ENCODE assay signal across 25 mouse cellular contexts in genomic region chr14:47319362-47319761, GRCm38 (mm10).
"Had no signal": no experiment of that assay in that cellular context is flagged by ENCODE, and none has a peak within 500 bp of the region (broad histone marks: within the 10 kb centered on the region; RNA-seq: fewer than 3 reads in every experiment).

No protein-coding gene starts in this region.

- ATAC-seq: forebrain, embryonic 16.5 days; hindbrain, embryonic 16.5 days; inflammation-experienced regulatory T-cells, adult 6 months; intestine, embryonic 16.5 days had no signal

- H3K4me2 ChIP-seq: heart, embryonic 11.5 days; hindbrain, embryonic 12.5 days; hindbrain, embryonic 14.5 days; limb, embryonic 13.5 days; limb, embryonic 15.5 days had no signal

- H3K4me3 ChIP-seq: gastrocnemius, adult 2 months; heart, adult 2 months; hindbrain, embryonic 10.5 days; hindbrain, embryonic 12.5 days; layer of hippocampus, adult 2 months; left cerebral cortex, adult 2 months; limb, embryonic 13.5 days; limb, embryonic 15.5 days had no signal

- H3K9ac ChIP-seq: hindbrain, embryonic 12.5 days; hindbrain, embryonic 14.5 days; limb, embryonic 13.5 days; limb, embryonic 15.5 days; liver, embryonic 14.5 days had no signal

- DNase-seq: gastrocnemius, adult 2 months; gastrocnemius, postnatal 10 days; gastrocnemius, postnatal 25 days; heart, adult 2 months; heart, postnatal 10 days; heart, postnatal 4 days; kidney, adult 18-20 months; kidney, adult 8-10 months; kidney, postnatal 10 days; kidney, postnatal 25 days; kidney, postnatal 4 days; left cerebral cortex, postnatal 4 days had no signal

- H3K27me3 ChIP-seq: hindbrain, embryonic 12.5 days; limb, embryonic 13.5 days; limb, embryonic 15.5 days had no signal

- H3K9me3 ChIP-seq: hindbrain, embryonic 10.5 days; hindbrain, embryonic 12.5 days; limb, embryonic 13.5 days; limb, embryonic 15.5 days had no signal

- H3K4me1 ChIP-seq: hindbrain, embryonic 10.5 days; hindbrain, embryonic 12.5 days; limb, embryonic 13.5 days; limb, embryonic 15.5 days had no signal

- H3K27ac ChIP-seq: gastrocnemius, adult 2 months; heart, adult 2 months; hindbrain, embryonic 10.5 days; hindbrain, embryonic 12.5 days; hindbrain, embryonic 14.5 days; layer of hippocampus, adult 2 months; left cerebral cortex, adult 2 months; limb, embryonic 13.5 days; limb, embryonic 15.5 days had no signal
